Mouse (Mus musculus) kidney, postnatal 36 days (tissue): ENCODE data around the gene Pla2g4c.
"Not testable (repeated sequence)": the region's sequence is repeated elsewhere in the genome, so short reads cannot be mapped to it uniquely, and the experiment has no call there.

Experiments
- DNase-seq, 2 experiments: peaks; one replicate each; pipeline ENCODE4 v3.0.0; 2021 to 2022; ENCODE audit warnings: mixed read lengths in 2 of 2

Gene Pla2g4c

GRCm38 (mm10) chr7:13324316-13324715 lies at the start of gene Pla2g4c:
Pla2g4c (plus strand) TSS chr7:13324655.
- no peak for DNase-seq

DNA sequence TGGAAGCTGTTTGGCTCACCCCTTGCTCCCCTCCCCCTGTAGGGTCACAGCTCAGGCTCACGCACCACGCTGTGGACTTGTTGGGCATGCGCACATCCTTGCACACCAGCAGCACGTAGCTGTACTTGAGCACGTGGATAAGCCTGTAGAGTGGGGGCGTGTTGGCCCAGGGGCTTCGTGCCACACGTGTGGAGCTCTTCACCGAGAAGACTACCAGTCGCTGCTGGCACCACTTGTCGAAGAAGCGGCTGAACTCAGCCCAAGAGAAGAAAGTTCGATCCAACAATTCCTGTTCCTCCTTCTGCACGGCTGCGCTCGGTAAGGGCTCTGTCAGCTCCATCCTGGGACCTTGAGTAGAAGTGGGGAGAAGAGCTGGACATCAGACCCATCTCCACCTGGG lies 47.4 kb upstream of the Pla2g4c start, which contains the start of gene Lig1:
Gene Lig1, plus strand, starts transcription at position 203 of the 400 bp plus-strand sequence.
- no peak for DNase-seq

DNA sequence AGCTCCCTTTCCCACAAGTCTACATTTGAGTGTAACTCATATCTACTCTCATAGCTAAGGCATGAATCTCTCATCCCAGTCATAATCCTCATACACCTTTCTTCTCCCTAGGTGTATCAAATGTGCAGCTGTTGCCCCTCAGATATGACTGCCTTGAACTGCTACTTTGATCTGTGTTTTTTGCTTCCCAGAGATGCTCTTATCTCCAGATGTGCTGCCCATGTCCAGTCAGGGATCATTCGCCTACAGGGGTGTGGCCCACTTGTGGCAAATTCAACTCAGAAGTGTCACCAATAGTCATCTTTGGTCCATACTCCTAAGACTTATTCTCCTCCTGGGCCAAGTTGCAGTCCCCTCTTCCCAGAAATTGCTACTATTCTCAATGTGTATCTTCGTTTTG lies 46.6 kb upstream of the Pla2g4c start:
- no peak for DNase-seq

DNA sequence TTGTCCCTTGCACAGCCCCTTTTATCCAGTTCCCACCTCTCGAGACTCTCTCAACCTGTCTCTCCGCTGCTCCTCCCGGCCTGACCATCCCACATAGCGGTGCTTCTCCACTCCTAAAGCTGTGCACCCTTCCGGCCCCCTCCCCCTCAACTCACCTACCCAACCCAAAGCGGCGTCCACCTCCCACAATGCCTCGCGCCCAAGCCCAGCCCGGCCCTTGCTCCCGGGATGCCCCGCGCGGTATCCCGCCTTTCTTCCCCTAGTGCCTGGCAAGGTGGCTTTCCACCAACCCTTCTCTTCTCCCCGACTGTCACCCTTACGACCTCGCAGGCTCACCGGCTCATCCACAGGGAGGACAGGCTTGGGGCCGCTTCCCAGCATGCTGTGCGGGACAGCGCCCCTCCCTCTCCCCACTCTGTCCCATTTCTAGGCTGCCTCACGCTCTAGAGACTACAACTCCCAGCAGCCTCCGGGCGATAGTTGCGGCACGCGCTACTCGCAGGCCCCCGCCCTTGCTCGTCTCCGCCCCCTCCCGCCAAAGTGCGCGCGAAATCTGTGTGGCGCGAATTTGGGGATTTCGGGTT lies 46.1 kb upstream of the Pla2g4c start, which contains the start of gene Zswim9:
Gene Zswim9, minus strand, starts transcription at position 414 of the 584 bp plus-strand sequence.
- DNase-seq = peak; percentile 94 to 97

DNA sequence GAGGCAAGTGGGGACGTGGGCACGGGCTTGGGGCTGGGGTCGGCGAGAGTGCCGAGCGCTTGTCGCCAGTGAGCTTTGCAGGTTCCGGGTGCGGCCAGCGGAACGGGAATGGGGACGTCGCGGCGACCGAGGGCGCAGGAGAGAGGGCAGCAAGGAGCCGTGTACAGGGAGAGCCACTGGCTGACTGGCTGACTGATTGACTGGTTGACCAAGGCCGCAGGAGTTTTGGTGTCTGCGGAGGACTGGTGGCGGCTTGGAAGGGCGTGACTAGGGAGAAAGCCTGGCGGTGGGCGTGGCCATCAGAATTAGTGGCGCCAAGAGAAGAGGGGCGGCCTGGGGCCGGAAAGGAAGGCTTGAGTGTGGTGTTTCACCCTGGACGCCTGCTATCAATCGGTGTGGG lies 45.5 kb upstream of the Pla2g4c start:
- not testable (repeated sequence) for DNase-seq

DNA sequence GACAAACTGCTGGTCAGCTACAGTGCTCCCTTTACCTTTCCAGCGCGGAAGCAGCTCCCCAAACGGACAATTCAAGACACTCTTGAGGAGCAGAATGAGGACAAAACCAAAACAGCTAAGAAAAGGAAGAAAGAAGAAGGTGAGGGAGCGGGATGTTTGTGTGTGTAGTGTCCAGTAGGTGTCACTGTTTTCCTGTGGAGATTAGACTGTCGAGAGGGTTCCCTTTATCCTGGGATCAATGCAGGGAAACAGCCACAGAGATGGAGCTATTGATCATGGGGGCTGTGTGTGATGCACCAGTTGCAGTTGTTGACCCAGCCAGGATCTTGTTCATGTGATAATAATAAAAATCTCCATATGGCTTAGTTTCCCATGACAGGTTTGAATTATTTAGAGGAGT lies 35.8 kb upstream of the Pla2g4c start:
- DNase-seq = peak; percentile 12 to 34

GRCm38 (mm10) chr7:13290041-13290675 lies 34.3 kb upstream of the Pla2g4c start:
- DNase-seq = no peak

GRCm38 (mm10) chr7:13291370-13291769 lies 33.1 kb upstream of the Pla2g4c start:
- no peak for DNase-seq

DNA sequence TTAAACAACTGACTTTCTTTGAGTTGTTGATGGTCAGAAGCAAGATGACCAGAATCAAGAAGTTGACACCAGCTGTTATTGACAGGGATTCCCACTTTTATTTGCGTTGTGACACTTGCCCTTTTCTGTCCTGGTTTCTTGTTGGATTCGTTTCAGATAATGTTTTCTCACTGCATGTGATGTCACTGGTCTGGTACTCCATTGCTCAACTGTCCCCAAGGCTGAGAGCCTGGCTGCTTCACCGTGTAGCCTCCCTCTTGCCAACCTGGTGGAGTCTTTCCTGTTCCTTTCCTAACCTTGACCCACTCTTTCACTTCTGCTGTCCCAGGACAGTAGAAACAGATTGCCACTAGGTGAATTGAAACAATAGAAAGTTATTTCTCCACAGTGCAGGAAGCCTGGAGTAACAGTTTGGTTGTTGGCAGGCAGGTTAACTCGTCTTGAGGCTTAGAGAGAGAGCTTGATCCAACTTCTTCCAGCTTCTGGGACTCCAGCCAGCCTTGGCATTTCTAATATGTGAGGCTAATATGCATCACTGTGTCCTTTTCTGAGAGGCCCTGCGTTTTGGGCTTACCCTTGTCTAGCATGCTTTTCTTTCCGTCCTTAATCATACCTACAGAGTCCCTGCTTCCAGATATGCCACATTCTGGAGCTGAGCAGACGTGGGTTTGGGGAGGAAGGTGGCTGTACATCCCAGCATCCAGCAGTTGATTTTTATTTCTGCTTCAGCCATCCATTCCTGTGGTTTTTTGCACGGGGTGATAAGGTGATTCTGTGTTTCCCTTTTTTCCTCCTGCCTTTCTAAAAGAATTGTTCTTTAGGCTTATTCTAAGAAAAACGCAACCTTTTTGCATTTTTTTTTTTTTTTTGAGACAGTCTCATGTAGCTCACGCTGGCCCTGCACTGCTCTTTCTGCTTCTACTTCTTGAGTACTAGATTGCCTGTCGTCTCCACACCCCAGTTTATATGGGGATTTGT lies 30.3 kb upstream of the Pla2g4c start:
- no peak for DNase-seq

GRCm38 (mm10) chr7:13295256-13295655 lies 29.2 kb upstream of the Pla2g4c start:
- DNase-seq = no peak

- no peak for DNase-seq
Measured at GRCm38 (mm10) chr7:13297636-13298035, 26.8 kb upstream of the Pla2g4c start.

GRCm38 (mm10) chr7:13298821-13299220 lies 25.6 kb upstream of the Pla2g4c start:
- DNase-seq = no peak

GRCm38 (mm10) chr7:13301643-13302042 lies 22.8 kb upstream of the Pla2g4c start:
- no peak for DNase-seq

- no peak for DNase-seq
Measured at GRCm38 (mm10) chr7:13302780-13303179, 21.7 kb upstream of the Pla2g4c start.

DNA sequence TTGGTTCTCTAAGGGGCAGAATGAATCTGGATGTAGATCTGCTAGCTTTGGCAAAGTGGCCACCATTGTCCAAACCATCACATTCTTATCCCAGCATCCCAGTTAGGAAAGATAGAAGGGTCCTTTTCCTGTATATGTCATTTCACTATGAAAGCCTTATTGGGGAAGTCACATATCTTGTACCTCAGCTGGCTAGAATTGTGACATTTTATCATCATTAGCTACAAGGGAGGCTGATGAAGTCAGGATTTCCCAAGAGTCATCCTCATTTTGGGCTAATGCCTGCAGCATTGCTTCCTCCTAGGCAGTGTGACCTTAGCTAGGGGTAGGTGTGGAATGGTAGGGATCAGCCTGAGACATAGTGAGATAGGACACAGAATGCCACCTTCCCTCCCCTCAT lies 21.1 kb upstream of the Pla2g4c start:
- DNase-seq = no peak

- no peak for DNase-seq
Measured at GRCm38 (mm10) chr7:13309407-13309806, 15.0 kb upstream of the Pla2g4c start.

DNA sequence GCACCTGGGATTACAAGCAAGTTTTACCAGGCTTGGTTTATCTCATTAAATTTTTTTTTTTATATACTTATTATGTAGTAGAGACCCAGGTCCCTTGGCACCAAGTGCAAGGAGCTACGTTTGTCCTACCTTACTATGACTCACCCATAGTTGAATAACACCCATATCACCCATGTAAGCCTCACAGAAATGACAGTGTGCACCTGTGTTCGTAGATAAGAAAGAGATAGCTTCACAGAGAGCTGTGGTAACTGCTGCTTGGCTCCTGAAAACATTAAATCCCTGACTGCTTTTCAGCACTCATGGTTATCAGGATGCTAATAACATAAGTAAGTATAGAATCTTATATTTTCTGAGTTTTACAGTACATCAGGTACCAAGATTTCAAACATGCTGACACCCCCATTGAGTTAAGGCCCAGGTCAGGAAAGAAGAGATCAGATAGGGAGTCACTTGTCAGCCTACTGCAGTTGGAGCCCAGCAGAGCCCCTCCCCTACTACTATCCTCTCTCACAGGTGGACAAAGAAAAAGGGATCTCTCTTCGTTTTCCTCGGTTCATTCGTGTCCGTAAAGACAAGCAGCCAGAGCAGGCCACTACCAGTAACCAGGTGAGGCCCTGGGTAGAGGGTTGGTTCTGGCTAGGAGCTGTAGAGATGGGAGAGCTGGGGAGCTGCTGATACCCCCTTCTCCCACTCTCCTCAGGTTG lies 13.8 kb upstream of the Pla2g4c start:
- no peak for DNase-seq

DNA sequence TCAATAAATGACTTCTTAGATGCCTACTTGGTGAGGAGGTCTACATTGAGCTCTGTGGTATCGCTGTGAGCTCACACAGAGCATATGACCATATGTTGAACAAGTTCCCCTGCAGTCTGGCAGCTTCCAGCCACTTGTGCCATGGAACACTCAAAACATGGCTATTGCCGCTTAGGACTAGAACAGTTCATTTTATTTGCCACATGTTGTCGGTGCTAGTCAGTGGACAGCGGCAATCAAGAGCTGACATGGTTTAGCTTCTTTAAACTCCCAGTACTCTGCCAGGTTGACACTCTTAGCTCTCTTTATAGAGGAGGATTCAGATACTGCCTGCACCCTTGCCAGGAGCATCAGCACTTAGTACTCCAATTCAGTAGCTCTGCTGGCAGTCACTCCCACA lies 13.1 kb upstream of the Pla2g4c start:
- no peak for DNase-seq

DNA sequence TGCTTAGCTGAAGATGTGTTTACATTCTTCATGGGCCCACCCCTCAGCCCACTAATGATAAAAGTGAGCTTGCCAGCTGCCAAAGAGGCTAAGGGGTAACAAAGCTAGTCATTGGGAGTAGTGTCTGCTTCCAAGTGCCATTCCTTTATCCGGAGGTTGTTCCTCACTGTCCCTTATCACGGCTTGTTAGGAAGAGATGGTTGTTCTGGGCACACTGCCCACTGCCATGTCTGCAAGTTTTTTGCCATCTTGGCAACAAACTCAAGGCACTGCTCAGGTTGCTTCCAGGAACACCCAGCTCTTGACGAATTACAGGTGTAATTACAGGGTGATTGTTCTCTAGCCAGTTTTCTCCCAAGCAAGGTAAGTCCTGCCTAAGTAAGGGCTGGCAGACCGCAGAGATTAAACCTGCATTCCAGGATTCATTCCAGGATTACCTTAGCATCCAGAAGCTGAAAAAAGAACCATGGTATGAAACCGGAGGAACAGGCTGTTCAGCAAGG lies 10.3 kb upstream of the Pla2g4c start:
- peak; percentile 10 to 53 for DNase-seq

- DNase-seq = no peak
Measured at GRCm38 (mm10) chr7:13321424-13321823, 3.0 kb upstream of the Pla2g4c start.

GRCm38 (mm10) chr7:13330575-13330974 lies 6.1 kb downstream of the Pla2g4c start:
- no peak for DNase-seq

GRCm38 (mm10) chr7:13355943-13356342 lies 31.5 kb downstream of the Pla2g4c start:
- DNase-seq = no peak

DNA sequence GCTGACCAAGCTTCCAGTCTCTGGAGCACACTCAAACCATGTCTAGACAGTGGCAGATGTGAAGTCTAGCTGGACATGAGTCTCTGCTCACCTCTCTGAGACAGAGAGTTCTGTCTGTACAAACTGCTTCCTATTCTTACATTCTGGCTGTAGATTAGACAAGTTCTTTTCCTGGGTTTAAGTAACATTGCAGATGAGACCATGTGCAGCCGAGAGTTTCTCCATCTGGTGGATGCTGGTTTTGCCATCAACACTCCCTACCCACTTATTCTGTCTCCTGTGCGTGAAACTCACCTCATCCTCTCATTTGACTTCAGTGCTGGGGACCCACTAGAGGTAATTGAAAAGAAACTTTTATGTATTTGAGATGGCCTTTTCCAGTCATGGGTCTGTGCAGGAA lies 56.1 kb downstream of the Pla2g4c start:
- DNase-seq = no peak
